Mouse (Mus musculus): Measurements from ENCODE around the gene Rbm47. TPM values are rescaled to one million over a fixed set of nuclear protein-coding genes. Genes with fewer than 3 reads are reported as not detected.

The Rbm47 gene
- polyA plus RNA-seq, 1 experiment from 2014 or later, result 7.3 TPM

DNA sequence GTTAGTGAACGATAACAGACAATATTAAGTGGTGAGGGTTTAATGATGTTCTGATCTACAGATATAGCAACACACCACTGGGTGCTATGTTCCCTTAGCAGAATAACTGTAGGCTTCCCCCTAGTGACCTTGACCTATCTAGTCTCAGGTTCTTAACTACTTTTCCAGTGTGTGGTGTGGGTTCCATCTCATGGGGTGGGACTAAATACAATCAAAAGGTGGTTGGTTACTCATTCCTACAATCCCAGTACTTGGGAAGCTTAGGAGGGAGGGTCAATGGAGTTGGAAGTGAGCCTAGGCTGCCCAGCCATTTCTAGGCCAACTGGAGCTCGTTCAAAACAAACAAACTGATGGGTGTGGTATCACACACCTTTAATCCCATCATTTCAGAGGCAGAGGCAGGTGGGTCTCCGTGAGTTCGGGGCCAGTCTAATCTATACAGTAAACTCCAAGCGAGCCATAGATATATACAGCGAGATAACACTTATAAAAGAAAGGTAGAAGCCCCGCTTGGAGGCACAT lies 94.4 kb downstream of the Rbm47 start:
- Histone ChIP-seq H3K27ac (no peak overlapping the region), H3K27me3 (ENCODE audit: control insufficient read depth, insufficient read depth, low read length) (no peaks in the 10 kb centered on the region), H3K4me2 (replicated peaks) (no peak overlapping the region), H3K4me3 (replicated peaks; ENCODE audit: low read length) (no peak overlapping the region), H3K36me3 (replicated peaks; ENCODE audit: control insufficient read depth, insufficient read depth) (no peaks in the 10 kb centered on the region), H3K9me3 (ENCODE audit: control insufficient read depth, low read length) (no peaks in the 10 kb centered on the region), H3K9ac (no peak overlapping the region), H3K4me1 (replicated peaks; ENCODE audit: control insufficient read depth, insufficient read depth, low read length) (no peaks in the 10 kb centered on the region)
- DNase-seq (ENCODE audit: low spot score) (no peak), ATAC-seq (ENCODE audit: low FRiP score) (no peak)
- 94% methylated on average over 7 of the region's 7 CpGs for WGBS

DNA sequence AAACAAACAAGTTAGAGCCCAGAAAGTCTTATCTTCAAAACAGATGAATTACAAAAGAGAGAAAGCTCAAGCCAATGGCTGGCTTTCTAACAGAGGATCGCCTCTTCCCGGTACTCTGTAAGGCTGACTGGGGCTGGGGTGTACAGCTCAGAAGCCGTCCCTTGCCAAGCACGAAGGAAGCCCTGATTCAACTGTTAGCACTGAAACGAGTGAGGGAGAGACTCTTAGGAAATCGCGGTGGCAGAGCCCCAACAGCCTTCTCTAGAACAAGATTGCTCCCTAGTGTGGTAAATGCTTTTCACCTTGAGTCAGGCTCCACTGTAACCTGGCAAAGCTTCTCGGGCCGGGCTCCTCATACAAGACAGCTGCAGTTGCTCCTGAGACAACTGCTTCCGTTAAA lies 95.5 kb downstream of the Rbm47 start:
- Histone ChIP-seq H3K36me3 (replicated peaks; ENCODE audit: control insufficient read depth, insufficient read depth) (no peaks in the 10 kb centered on the region), H3K4me2 (replicated peaks) (no peak overlapping the region), H3K4me1 (replicated peaks; ENCODE audit: control insufficient read depth, insufficient read depth, low read length) (no peaks in the 10 kb centered on the region), H3K4me3 (replicated peaks; ENCODE audit: low read length) (no peak overlapping the region), H3K27me3 (ENCODE audit: control insufficient read depth, insufficient read depth, low read length) (no peaks in the 10 kb centered on the region), H3K9me3 (ENCODE audit: control insufficient read depth, low read length) (no peaks in the 10 kb centered on the region), H3K9ac (no peak overlapping the region), H3K27ac (no peak overlapping the region)
- 49% methylated on average over 10 of the region's 10 CpGs for WGBS
- ATAC-seq (ENCODE audit: low FRiP score) (no peak), DNase-seq (ENCODE audit: low spot score) (no peak)

DNA sequence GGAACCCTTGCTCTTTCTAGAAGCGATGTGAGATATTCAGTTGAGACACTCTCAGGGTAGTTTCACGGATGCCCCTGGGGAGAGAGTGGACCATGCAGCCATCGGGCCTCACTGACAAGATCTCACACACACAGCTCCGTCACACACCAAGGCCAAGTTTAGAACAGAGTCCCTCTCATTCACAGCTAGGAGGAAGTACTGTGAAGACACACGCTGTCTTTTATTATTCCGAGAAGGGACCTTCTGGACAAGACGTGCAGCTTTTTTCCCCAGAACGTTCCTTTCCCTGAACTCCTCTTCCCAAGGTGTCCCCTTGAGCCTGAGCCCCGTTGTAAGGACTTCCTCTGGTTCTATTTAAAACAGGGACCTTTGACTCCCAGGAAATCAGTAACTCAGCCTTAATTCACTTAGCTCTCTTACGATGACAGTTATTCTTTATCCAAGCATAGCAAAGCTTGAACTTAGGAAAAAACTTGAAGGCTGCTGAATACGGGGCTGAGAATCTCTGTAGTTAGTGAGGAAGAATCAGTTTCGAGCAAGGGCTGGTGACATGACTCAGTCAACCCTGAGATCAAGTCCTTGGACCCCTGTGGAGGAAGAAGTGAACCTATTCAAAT lies 96.1 kb downstream of the Rbm47 start:
- Histone ChIP-seq H3K4me3 (replicated peaks; ENCODE audit: low read length) (no peak overlapping the region), H3K4me1 (replicated peaks; ENCODE audit: control insufficient read depth, insufficient read depth, low read length) (no peaks in the 10 kb centered on the region), H3K9me3 (ENCODE audit: control insufficient read depth, low read length) (no peaks in the 10 kb centered on the region), H3K27me3 (ENCODE audit: control insufficient read depth, insufficient read depth, low read length) (no peaks in the 10 kb centered on the region), H3K9ac (no peak overlapping the region), H3K27ac (no peak overlapping the region), H3K36me3 (replicated peaks; ENCODE audit: control insufficient read depth, insufficient read depth) (no peaks in the 10 kb centered on the region), H3K4me2 (replicated peaks) (no peak overlapping the region)
- DNase-seq (ENCODE audit: low spot score) (no peak), ATAC-seq (ENCODE audit: low FRiP score) (no peak)
- 67% methylated on average over 12 of the region's 12 CpGs for WGBS

DNA sequence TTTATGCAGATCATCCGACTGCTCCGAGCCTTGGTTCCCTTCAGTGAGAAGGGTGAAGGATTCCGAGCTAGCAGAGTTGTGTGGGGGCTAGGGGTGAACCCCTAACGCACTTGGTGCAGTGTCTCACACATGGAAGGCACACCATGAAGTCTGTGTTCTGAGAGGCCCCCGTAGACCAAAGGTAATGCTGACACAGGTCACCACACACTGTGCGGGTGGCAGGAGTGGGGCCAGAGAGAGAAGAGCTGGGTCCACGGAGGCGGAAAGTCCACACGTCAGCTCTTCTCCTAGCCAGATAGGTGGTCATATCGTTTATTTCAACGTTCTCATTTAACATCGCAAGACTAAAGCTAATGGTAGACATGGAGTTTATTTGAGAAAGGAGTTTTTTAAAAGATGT lies 97.0 kb downstream of the Rbm47 start:
- H3K4me3 ChIP-seq (replicated peaks; ENCODE audit: low read length), result no peak overlapping the region
- no peak overlapping the region for H3K4me2 ChIP-seq (replicated peaks)
- no peaks in the 10 kb centered on the region for H3K36me3 ChIP-seq (replicated peaks; ENCODE audit: control insufficient read depth, insufficient read depth)
- ATAC-seq (ENCODE audit: low FRiP score), result no peak
- no peak for DNase-seq (ENCODE audit: low spot score)
- H3K9ac ChIP-seq, result no peak overlapping the region
- WGBS, result 94% methylated on average over 12 of the region's 12 CpGs
- H3K27ac ChIP-seq, result no peak overlapping the region
- no peaks in the 10 kb centered on the region for H3K4me1 ChIP-seq (replicated peaks; ENCODE audit: control insufficient read depth, insufficient read depth, low read length)
- no peaks in the 10 kb centered on the region for H3K9me3 ChIP-seq (ENCODE audit: control insufficient read depth, low read length)
- H3K27me3 ChIP-seq (ENCODE audit: control insufficient read depth, insufficient read depth, low read length), result no peaks in the 10 kb centered on the region

DNA sequence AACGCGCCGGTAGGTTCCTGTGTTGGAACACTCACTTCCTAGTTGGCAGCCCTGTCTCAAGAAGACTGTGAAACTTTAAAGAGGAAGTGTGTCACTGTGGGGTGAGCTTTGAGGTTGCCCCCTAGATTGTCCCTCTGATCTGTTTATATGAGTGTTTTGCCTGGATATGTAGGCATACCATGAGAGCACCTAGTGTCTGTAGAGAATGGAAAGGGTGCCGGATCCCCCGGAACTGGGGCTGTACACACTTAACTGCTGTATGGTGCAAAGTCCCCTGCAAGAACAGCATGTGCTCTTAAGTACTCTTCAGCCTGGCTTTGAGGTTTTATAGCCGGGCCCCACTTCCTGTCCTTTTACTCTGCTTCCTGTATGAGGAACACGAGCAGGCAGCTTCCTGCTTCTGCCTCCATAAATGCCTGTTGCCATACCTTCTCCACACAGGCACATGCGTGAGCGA lies 97.9 kb downstream of the Rbm47 start:
- H3K27me3 ChIP-seq (ENCODE audit: control insufficient read depth, insufficient read depth, low read length), result no peaks in the 10 kb centered on the region
- no peak for ATAC-seq (ENCODE audit: low FRiP score)
- WGBS, result 93% methylated on average over 9 of the region's 9 CpGs

DNA sequence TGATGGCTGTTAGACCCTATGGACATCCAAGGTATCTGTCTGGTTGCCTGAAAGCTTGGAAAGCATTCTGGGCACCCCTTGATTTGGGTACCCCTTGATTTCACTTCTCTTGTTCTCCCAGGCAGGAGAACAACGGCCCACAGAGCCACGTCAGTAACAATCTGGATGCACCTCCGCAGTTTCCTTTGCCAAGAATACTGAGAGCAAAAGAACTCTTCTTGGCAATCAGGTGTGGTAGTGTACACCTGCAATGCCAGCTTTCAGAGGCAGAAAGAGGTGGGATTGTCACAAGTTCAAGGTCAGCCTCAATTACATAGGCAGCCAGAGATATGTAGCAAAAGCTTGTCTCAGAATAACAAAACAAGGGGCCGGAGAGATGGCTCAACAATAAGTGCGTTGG lies 98.7 kb downstream of the Rbm47 start:
- Histone ChIP-seq H3K4me2 (replicated peaks) (no peak overlapping the region), H3K4me3 (replicated peaks; ENCODE audit: low read length) (no peak overlapping the region), H3K36me3 (replicated peaks; ENCODE audit: control insufficient read depth, insufficient read depth) (no peaks in the 10 kb centered on the region), H3K4me1 (replicated peaks; ENCODE audit: control insufficient read depth, insufficient read depth, low read length) (peaks cover 6% of the 10 kb centered on the region; the same call in 1 of the 2 replicates), H3K9me3 (ENCODE audit: control insufficient read depth, low read length) (no peaks in the 10 kb centered on the region), H3K27ac (no peak overlapping the region), H3K27me3 (ENCODE audit: control insufficient read depth, insufficient read depth, low read length) (no peaks in the 10 kb centered on the region), H3K9ac (no peak overlapping the region)
- DNase-seq (ENCODE audit: low spot score), result no peak
- 88% methylated on average over 5 of the region's 5 CpGs for WGBS
- no peak for ATAC-seq (ENCODE audit: low FRiP score)

More for the DNA sequence above, 97.9 kb downstream of the Rbm47 start:
- no peaks in the 10 kb centered on the region for H3K9me3 ChIP-seq (ENCODE audit: control insufficient read depth, low read length)
- DNase-seq (ENCODE audit: low spot score), result no peak
- no peak overlapping the region for H3K4me3 ChIP-seq (replicated peaks; ENCODE audit: low read length)
- H3K36me3 ChIP-seq (replicated peaks; ENCODE audit: control insufficient read depth, insufficient read depth), result no peaks in the 10 kb centered on the region
- H3K27ac ChIP-seq, result no peak overlapping the region
- H3K4me2 ChIP-seq (replicated peaks), result no peak overlapping the region
- no peak overlapping the region for H3K9ac ChIP-seq
- no peaks in the 10 kb centered on the region for H3K4me1 ChIP-seq (replicated peaks; ENCODE audit: control insufficient read depth, insufficient read depth, low read length)

DNA sequence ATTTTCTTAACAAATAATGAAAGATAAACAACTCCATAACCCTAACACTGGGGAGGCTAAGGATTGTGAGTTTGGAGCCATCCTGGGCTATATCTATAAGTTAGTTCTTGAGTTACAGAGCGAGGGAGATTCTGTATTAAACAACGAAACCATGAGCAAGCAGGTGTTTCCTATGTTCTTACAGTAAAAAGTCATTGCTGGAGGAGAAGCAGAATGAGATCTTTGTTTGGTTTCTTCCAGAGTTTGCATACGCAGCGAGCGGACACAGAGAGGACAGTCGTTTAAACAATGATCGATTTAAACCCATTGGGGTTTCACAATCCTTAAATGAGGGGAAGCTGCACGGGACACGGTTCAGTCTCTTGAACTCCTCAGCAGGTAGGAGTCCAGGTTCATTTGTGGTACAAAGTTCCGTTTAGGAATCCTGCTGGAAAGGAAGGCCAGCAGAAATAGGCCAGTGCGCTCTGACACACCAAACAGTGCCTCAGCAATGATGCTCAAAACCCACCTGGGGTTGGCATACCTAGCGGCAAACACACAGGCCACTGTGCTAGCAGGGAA lies 99.2 kb downstream of the Rbm47 start:
- 91% methylated on average over 12 of the region's 12 CpGs for WGBS
- Histone ChIP-seq H3K27me3 (ENCODE audit: control insufficient read depth, insufficient read depth, low read length) (no peaks in the 10 kb centered on the region), H3K4me1 (replicated peaks; ENCODE audit: control insufficient read depth, insufficient read depth, low read length) (peaks cover 6% of the 10 kb centered on the region; the same call in 1 of the 2 replicates), H3K4me3 (replicated peaks; ENCODE audit: low read length) (no peak overlapping the region), H3K9me3 (ENCODE audit: control insufficient read depth, low read length) (no peaks in the 10 kb centered on the region), H3K36me3 (replicated peaks; ENCODE audit: control insufficient read depth, insufficient read depth) (no peaks in the 10 kb centered on the region), H3K4me2 (replicated peaks) (no peak overlapping the region), H3K9ac (no peak overlapping the region), H3K27ac (no peak overlapping the region)
- no peak for ATAC-seq (ENCODE audit: low FRiP score)
- DNase-seq (ENCODE audit: low spot score), result no peak

DNA sequence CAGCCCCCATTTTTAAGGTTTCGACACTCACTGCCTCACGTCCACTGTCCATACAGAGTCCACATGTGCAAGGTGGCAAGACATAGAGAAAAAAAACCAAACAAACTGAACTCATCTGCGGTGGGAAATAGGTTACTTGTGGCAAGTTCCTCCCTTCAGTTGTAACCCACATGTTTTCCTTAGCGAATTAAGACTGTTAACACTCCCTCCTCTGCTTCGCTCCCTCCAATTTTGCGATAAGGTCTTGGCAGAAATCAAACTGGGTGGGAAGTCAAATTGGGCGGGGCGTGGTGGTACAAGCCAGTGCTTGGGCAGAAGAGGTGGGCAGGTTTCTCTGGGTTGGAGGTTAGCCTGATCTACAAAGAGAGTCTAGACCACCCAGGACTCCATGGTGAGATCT lies 101.2 kb downstream of the Rbm47 start:
- Histone ChIP-seq H3K36me3 (replicated peaks; ENCODE audit: control insufficient read depth, insufficient read depth) (no peaks in the 10 kb centered on the region), H3K4me3 (replicated peaks; ENCODE audit: low read length) (no peak overlapping the region), H3K27me3 (ENCODE audit: control insufficient read depth, insufficient read depth, low read length) (no peaks in the 10 kb centered on the region), H3K9me3 (ENCODE audit: control insufficient read depth, low read length) (no peaks in the 10 kb centered on the region), H3K4me1 (replicated peaks; ENCODE audit: control insufficient read depth, insufficient read depth, low read length) (peaks cover 6% of the 10 kb centered on the region; the same call in 1 of the 2 replicates), H3K4me2 (replicated peaks) (no peak overlapping the region), H3K9ac (no peak overlapping the region), H3K27ac (no peak overlapping the region)
- 92% methylated on average over 8 of the region's 8 CpGs for WGBS
- DNase-seq (ENCODE audit: low spot score) (no peak), ATAC-seq (ENCODE audit: low FRiP score) (no peak)

DNA sequence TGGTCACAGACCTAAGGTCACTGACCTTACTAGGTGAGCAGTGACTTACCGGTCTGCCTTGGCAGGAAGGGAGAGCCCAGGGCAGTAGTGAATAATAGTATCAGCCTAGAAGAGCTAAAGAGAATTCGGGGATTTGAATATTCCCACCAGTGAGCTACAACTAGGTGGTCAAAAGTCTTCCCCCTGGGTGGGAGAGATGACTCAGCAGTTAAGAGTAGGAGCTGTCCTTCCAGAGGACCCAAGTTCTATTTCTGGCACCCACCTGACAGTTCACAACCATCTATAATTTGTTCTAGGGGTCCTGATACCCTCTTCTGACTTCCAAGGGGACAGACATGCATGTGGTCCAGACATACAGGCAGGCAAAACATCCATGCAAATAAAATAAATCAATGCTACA lies 102.6 kb downstream of the Rbm47 start:
- ATAC-seq (ENCODE audit: low FRiP score) (no peak), DNase-seq (ENCODE audit: low spot score) (no peak)
- H3K4me3 ChIP-seq (replicated peaks; ENCODE audit: low read length), result no peak overlapping the region
- no peaks in the 10 kb centered on the region for H3K27me3 ChIP-seq (ENCODE audit: control insufficient read depth, insufficient read depth, low read length)
- H3K36me3 ChIP-seq (replicated peaks; ENCODE audit: control insufficient read depth, insufficient read depth), result no peaks in the 10 kb centered on the region
- H3K9me3 ChIP-seq (ENCODE audit: control insufficient read depth, low read length), result no peaks in the 10 kb centered on the region
- no peak overlapping the region for H3K4me2 ChIP-seq (replicated peaks)
- WGBS, result 55% methylated on average over 2 of the region's 2 CpGs
- no peak overlapping the region for H3K27ac ChIP-seq
- peaks cover 6% of the 10 kb centered on the region; the same call in 1 of the 2 replicates for H3K4me1 ChIP-seq (replicated peaks; ENCODE audit: control insufficient read depth, insufficient read depth, low read length)
- no peak overlapping the region for H3K9ac ChIP-seq

All from hindbrain, embryonic 14.5 days (tissue).